Mouse (Mus musculus): ENCODE data around the gene Frmpd4. TPM values are rescaled to one million over a fixed set of nuclear protein-coding genes. Genes with fewer than 3 reads are reported as not detected.

The Frmpd4 gene
- total RNA-seq, 2 experiments from 2014 or later = 41.6 to 50.6 TPM

Other genes starting within 250 kb of the Frmpd4 start
- 10 to 100 TPM; 25.4 to 25.6 TPM for gene Msl3, start 96.7 kb upstream of the Frmpd4 start, total RNA-seq (2021)
- gene Arhgap6, start 217.9 kb upstream of the Frmpd4 start, total RNA-seq (2021) = 10 to 100 TPM in 1 of 2 experiments, 1 to 10 TPM in 1; 6.4 to 10.5 TPM